Mouse (Mus musculus): Measurements from ENCODE around the gene Gm10073. TPM values are rescaled to one million over a fixed set of nuclear protein-coding genes. Genes with fewer than 3 reads are reported as not detected.
A peak's percentile ranks its signal among the peaks of the same experiment; 100 is the strongest.
"Not testable (repeated sequence)": the region's sequence is repeated elsewhere in the genome, so short reads cannot be mapped to it uniquely, and the experiment has no call there.

The Gm10073 gene
- total RNA-seq, 1 experiment: 86.5 TPM

- Histone ChIP-seq H3K27ac (ENCODE audit: insufficient read depth, low read depth, low read length, poor library complexity, severe bottlenecking) (no peak overlapping the region), H3K4me3 (ENCODE audit: insufficient read depth in 1 of 2, low read depth in 1 of 2, low read length in 2 of 2, poor library complexity in 1 of 2, severe bottlenecking in 1 of 2) (no peak overlapping the region), H3K4me1 (ENCODE audit: control insufficient read depth in 2 of 2, insufficient read depth in 2 of 2, low read length in 2 of 2, poor library complexity in 1 of 2) (peaks cover 0 to 14% of the 10 kb centered on the region in 2 experiments), H3K9me3 (ENCODE audit: control insufficient read depth, insufficient read depth, low read depth, low read length) (no peaks in the 10 kb centered on the region), H3K9ac (ENCODE audit: insufficient read depth, low read depth, low read length, poor library complexity, severe bottlenecking) (no peak overlapping the region), H3K36me3 (ENCODE audit: control insufficient read depth, insufficient read depth, low read length, poor library complexity, severe bottlenecking) (no peaks in the 10 kb centered on the region; the same call in 1 of the 2 replicates)
- TF ChIP-seq MAFK (IDR thresholded peaks at IDR 0.05; ENCODE audit: insufficient read depth, low read depth, low read length) (no peak), CHD2 (IDR thresholded peaks at IDR 0.05; ENCODE audit: low read depth, low read length) (no peak), HCFC1 (IDR thresholded peaks at IDR 0.05; ENCODE audit: borderline replicate concordance, insufficient read depth, low read length) (no peak), ZC3H11A (IDR thresholded peaks at IDR 0.05; ENCODE audit: borderline replicate concordance, low read depth, low read length) (no peak), ZNF384 (IDR thresholded peaks at IDR 0.05; ENCODE audit: low read depth, low read length) (0 out of 2 replicates have a peak, but pooled peaks have one; percentile 30)
- DNase-seq (ENCODE audit: low read depth, low spot score): no peak
- in situ Hi-C loops (cut with MboI; ENCODE audit: low sequenced_read_pairs in 2 of 2, unreplicated experiment in 2 of 2): no loop called here
Measured at GRCm38 (mm10) chr8:106599265-106599979, 26.2 kb upstream of the Gm10073 start.

GRCm38 (mm10) chr8:106597067-106597466 is 23.8 kb upstream of the Gm10073 start:
- in situ Hi-C loops (cut with MboI; ENCODE audit: low sequenced_read_pairs in 2 of 2, unreplicated experiment in 2 of 2): no loop called here
- DNase-seq (ENCODE audit: low read depth, low spot score): no peak
- Histone ChIP-seq H3K9me3 (ENCODE audit: control insufficient read depth, insufficient read depth, low read depth, low read length) (no peaks in the 10 kb centered on the region), H3K36me3 (ENCODE audit: control insufficient read depth, insufficient read depth, low read length, poor library complexity, severe bottlenecking) (no peaks in the 10 kb centered on the region; the same call in 1 of the 2 replicates), H3K27ac (ENCODE audit: insufficient read depth, low read depth, low read length, poor library complexity, severe bottlenecking) (no peak overlapping the region), H3K4me3 (ENCODE audit: insufficient read depth in 1 of 2, low read depth in 1 of 2, low read length in 2 of 2, poor library complexity in 1 of 2, severe bottlenecking in 1 of 2) (no peak overlapping the region), H3K4me1 (ENCODE audit: control insufficient read depth in 2 of 2, insufficient read depth in 2 of 2, low read length in 2 of 2, poor library complexity in 1 of 2) (peaks cover 0 to 14% of the 10 kb centered on the region in 2 experiments; a peak in 3 of 4 replicates), H3K9ac (ENCODE audit: insufficient read depth, low read depth, low read length, poor library complexity, severe bottlenecking) (no peak overlapping the region)
- no peak for TF ChIP-seq ZC3H11A (IDR thresholded peaks at IDR 0.05; ENCODE audit: borderline replicate concordance, low read depth, low read length)

DNA sequence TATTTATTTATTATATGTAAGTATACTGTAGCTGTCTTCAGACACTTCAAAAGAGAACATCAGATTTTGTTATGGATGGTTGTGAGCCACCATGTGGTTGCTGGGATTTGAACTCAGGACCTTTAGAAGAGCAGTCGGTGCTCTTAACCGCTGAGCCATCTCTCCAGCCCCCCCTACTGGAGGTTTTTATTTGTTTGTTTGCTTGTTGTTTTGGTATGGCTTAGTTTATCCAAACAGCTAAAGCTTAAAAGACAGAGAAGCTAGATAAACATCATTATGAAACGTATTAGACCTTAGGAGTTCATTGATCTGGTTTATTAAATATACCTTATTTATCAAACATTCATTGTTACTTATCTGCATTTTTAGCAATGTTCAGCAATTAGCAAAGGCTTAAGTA is 22.4 kb upstream of the Gm10073 start:
- H3K4me3 ChIP-seq (ENCODE audit: insufficient read depth in 1 of 2, low read depth in 1 of 2, low read length in 2 of 2, poor library complexity in 1 of 2, severe bottlenecking in 1 of 2); H3K36me3 ChIP-seq (ENCODE audit: control insufficient read depth, insufficient read depth, low read length, poor library complexity, severe bottlenecking); DNase-seq (ENCODE audit: low read depth, low spot score); in situ Hi-C loops (cut with MboI; ENCODE audit: low sequenced_read_pairs in 2 of 2, unreplicated experiment in 2 of 2); H3K9ac ChIP-seq (ENCODE audit: insufficient read depth, low read depth, low read length, poor library complexity, severe bottlenecking); H3K27ac ChIP-seq (ENCODE audit: insufficient read depth, low read depth, low read length, poor library complexity, severe bottlenecking); H3K9me3 ChIP-seq (ENCODE audit: control insufficient read depth, insufficient read depth, low read depth, low read length): not testable (repeated sequence)
- peaks cover 0 to 14% of the 10 kb centered on the region in 2 experiments; a peak in 3 of 4 replicates for H3K4me1 ChIP-seq (ENCODE audit: control insufficient read depth in 2 of 2, insufficient read depth in 2 of 2, low read length in 2 of 2, poor library complexity in 1 of 2)

- H3K9me3 ChIP-seq (ENCODE audit: control insufficient read depth, insufficient read depth, low read depth, low read length): no peaks in the 10 kb centered on the region
- no peaks in the 10 kb centered on the region for H3K36me3 ChIP-seq (ENCODE audit: control insufficient read depth, insufficient read depth, low read length, poor library complexity, severe bottlenecking)
- H3K27ac ChIP-seq (ENCODE audit: insufficient read depth, low read depth, low read length, poor library complexity, severe bottlenecking): no peak overlapping the region
- no peak overlapping the region for H3K9ac ChIP-seq (ENCODE audit: insufficient read depth, low read depth, low read length, poor library complexity, severe bottlenecking)
- in situ Hi-C loops (cut with MboI; ENCODE audit: low sequenced_read_pairs in 2 of 2, unreplicated experiment in 2 of 2): no loop called here
- no peak for DNase-seq (ENCODE audit: low read depth, low spot score)
- no peak for TF ChIP-seq ZC3H11A (IDR thresholded peaks at IDR 0.05; ENCODE audit: borderline replicate concordance, low read depth, low read length)
- no peak for TF ChIP-seq MAFK (IDR thresholded peaks at IDR 0.05; ENCODE audit: insufficient read depth, low read depth, low read length)
- TF ChIP-seq CHD2 (IDR thresholded peaks at IDR 0.05; ENCODE audit: low read depth, low read length): no peak
- no peak for TF ChIP-seq HCFC1 (IDR thresholded peaks at IDR 0.05; ENCODE audit: borderline replicate concordance, insufficient read depth, low read length)
- H3K4me3 ChIP-seq (ENCODE audit: insufficient read depth in 1 of 2, low read depth in 1 of 2, low read length in 2 of 2, poor library complexity in 1 of 2, severe bottlenecking in 1 of 2): no peak overlapping the region
- H3K4me1 ChIP-seq (ENCODE audit: control insufficient read depth in 2 of 2, insufficient read depth in 2 of 2, low read length in 2 of 2, poor library complexity in 1 of 2): no peaks in the 10 kb centered on the region
Measured at GRCm38 (mm10) chr8:106592458-106592857, 19.2 kb upstream of the Gm10073 start.

All from ES-E14 (cell line).